Mouse (Mus musculus) heart, embryonic 13.5 days (tissue): Measurements from ENCODE around the gene Acbd4. TPM values are rescaled to one million over a fixed set of nuclear protein-coding genes. Genes with fewer than 3 reads are reported as not detected.

Experiments used
- ATAC-seq: fragments of 200-750 bp; cut with Nextera tagmentation; 2 replicates; pipeline ENCODE4 v1.8.0; 2017; ENCODE audit warnings: moderate TSS enrichment; ENCODE audit not compliant: insufficient number of reproducible peaks, low FRiP score, low TSS enrichment; ENCODE audit errors: extremely low read depth
- H3K27ac ChIP-seq: fragments of 300-500 bp; sonication (generic); replicated peaks from 2 replicates; pipeline ENCODE4 v1.5.1; 2015; ENCODE audit warnings: moderate library complexity, mild to moderate bottlenecking, inconsistent platforms
- H3K27me3 ChIP-seq: fragments of 300-500 bp; sonication (generic); replicated peaks from 2 replicates; pipeline ENCODE4 v1.6.1; 2015; ENCODE audit warnings: mild to moderate bottlenecking, inconsistent platforms
- H3K36me3 ChIP-seq: fragments of 300-500 bp; sonication (generic); 2 replicates; pipeline ENCODE4 v1.6.1; 2015; ENCODE audit warnings: mild to moderate bottlenecking, inconsistent platforms
- H3K4me1 ChIP-seq: fragments of 300-500 bp; sonication (generic); 2 replicates; pipeline ENCODE4 v1.6.1; 2015; ENCODE audit warnings: inconsistent platforms
- H3K4me2 ChIP-seq: fragments of 300-500 bp; sonication (generic); 2 replicates; pipeline ENCODE4 v1.6.1; 2015; ENCODE audit warnings: inconsistent platforms, mild to moderate bottlenecking, moderate library complexity
- H3K4me3 ChIP-seq: fragments of 300-500 bp; sonication (generic); 2 replicates; pipeline ENCODE4 v1.5.1; 2015; ENCODE audit warnings: moderate library complexity, mild to moderate bottlenecking, inconsistent platforms
- H3K9ac ChIP-seq: fragments of 300-500 bp; sonication (generic); 2 replicates; pipeline ENCODE4 v1.6.1; 2015; ENCODE audit warnings: inconsistent platforms, mild to moderate bottlenecking, moderate library complexity
- H3K9me3 ChIP-seq: fragments of 300-500 bp; sonication (generic); 2 replicates; pipeline ENCODE4 v1.6.1; 2016; ENCODE audit warnings: inconsistent platforms
- WGBS: fragments of 180-500 bp; shearing (Covaris S2); methylation state at CpG from one replicate; pipeline ENCODE4 v1.1.7; 2015; ENCODE audit warnings: mixed read lengths; 5-methylcytosine and 5-hydroxymethylcytosine counted together
- polyA plus RNA-seq: library from polyadenylated mRNA; unstranded; fragments of >200 nt; fragmentation: Nextera tagmentation; extraction: Ambion mirVana; gene quantifications from 2 replicates; pipeline ENCODE4 v1.2.1, GENCODE M21; 2015

Gene Acbd4
- polyA plus RNA-seq, 1 experiment from 2014 or later, result 12.0 TPM

DNA sequence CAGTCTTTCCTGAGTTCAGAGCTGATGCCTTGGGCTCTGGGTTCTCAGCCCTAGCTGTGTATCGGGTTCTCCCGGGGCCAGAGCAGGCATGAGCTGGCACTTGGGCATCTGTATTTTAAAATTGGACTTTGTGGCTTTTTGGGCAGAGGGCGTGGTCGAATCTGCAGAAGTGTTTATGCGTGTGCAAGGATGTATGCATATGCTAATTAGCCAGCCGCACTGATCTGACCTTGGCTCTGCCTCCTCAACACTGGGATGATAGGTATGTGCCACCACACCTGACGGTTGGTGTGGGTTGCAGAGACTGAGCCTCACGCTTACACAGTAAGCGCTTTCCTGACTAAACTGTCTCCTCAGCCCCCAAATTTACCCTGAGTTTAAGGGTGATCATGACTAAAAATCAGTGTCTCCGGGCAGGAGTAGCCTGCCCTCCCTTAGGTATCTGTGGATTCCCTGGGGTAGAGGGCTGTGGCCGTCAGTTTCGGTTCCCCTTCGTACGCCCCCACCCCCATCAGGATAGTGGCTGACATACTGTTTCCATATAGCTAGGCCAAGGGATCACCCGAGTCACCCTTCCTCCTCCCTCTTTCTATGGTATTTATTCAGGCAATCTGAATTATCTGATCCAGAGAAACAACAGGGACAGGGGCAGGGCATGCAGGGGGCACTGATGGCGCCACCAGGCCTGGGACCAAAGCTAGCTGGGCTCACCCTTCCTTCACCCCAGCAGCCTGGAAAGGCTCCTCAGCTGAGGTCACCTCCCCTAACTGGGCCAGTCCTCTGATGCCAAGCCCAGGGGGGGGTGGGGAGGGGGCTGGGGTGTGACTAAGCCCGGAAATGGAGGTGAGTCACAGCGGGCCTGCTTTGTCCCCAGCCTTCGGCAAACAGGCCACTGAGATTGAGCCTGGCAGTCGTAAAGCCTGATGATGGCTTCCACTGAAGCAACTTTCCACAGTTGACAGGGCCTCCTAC, 7.3 kb upstream of the Acbd4 start:
- peak overlapping the region; percentile 47; the same call in 1 of the 2 replicates for H3K9ac ChIP-seq
- ATAC-seq, result 0 out of 2 replicates have a peak, but pooled peaks have one; percentile 33
- no peaks in the 10 kb centered on the region for H3K9me3 ChIP-seq
- peaks cover 60% of the 10 kb centered on the region for H3K4me1 ChIP-seq
- peak overlapping the region; percentile 65 for H3K27ac ChIP-seq
- no peaks in the 10 kb centered on the region for H3K27me3 ChIP-seq
- 59% methylated on average over 20 of the region's 20 CpGs for WGBS
- no peak overlapping the region for H3K4me3 ChIP-seq
- H3K4me2 ChIP-seq, result no peak overlapping the region
- no peaks in the 10 kb centered on the region for H3K36me3 ChIP-seq

DNA sequence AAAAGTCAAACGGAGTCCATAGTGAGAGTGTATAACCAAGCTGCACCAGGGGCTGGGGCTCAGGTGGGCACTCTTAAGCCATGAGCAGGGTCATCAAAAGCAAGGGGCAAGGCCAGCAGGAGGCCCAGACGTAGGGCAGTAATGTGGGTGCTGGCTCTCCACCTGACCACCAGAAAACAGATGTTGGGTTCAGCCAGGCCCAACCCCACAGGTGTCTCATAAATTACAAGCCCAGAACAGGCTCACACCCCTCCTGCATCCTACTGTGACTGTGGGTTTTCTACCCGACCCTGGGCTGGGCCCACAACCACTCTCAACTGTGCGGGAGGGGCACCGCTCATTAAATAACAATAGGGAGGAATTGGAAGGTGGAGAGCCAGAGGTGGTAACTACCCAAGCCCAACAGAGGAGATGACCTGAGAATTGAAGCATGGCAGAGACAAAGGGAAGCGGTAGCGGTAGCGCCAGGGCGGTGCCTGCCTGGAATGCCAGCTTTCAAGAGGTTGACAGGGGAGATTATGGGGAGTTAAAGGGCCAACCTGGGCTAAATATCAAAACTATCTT, 6.3 kb upstream of the Acbd4 start:
- H3K4me3 ChIP-seq, result no peak overlapping the region
- 74% methylated on average over 9 of the region's 9 CpGs for WGBS
- H3K9ac ChIP-seq, result peak overlapping the region; percentile 47; the same call in 1 of the 2 replicates
- no peaks in the 10 kb centered on the region for H3K36me3 ChIP-seq
- H3K27ac ChIP-seq, result peak overlapping the region; percentile 65
- H3K4me2 ChIP-seq, result no peak overlapping the region
- peaks cover 5% of the 10 kb centered on the region; the same call in 1 of the 2 replicates for H3K27me3 ChIP-seq
- ATAC-seq, result no peak
- H3K4me1 ChIP-seq, result peaks cover 70% of the 10 kb centered on the region
- no peaks in the 10 kb centered on the region for H3K9me3 ChIP-seq

DNA sequence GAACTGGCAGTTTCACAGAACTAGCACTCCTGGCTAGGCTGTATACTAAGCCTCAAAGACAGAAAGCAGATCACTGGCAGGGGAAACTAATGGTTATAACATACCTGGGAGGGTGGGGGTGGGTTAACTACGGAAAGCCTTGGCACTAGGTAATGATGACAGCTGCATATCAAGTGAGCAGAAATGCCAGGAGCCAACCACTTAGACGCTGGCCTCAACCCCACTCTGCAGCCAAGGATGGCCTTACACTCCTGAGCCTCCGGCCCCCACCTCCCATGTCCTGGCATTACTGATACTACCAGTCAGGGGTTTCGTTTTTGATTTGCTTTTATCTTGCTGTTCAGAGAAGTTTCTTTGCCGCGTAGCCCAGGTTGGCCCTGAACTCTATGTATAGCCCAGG, 5.7 kb upstream of the Acbd4 start:
- no peak for ATAC-seq
- H3K4me1 ChIP-seq, result peaks cover 77% of the 10 kb centered on the region
- H3K27ac ChIP-seq, result 0 out of 2 replicates have a peak overlapping the region, but pooled peaks have one; percentile 96
- no peaks in the 10 kb centered on the region for H3K36me3 ChIP-seq
- WGBS, result 77% methylated on average over 6 of the region's 6 CpGs
- no peak overlapping the region for H3K9ac ChIP-seq
- peaks cover 10% of the 10 kb centered on the region; the same call in 1 of the 2 replicates for H3K27me3 ChIP-seq
- H3K9me3 ChIP-seq, result no peaks in the 10 kb centered on the region
- no peak overlapping the region for H3K4me3 ChIP-seq
- no peak overlapping the region for H3K4me2 ChIP-seq

DNA sequence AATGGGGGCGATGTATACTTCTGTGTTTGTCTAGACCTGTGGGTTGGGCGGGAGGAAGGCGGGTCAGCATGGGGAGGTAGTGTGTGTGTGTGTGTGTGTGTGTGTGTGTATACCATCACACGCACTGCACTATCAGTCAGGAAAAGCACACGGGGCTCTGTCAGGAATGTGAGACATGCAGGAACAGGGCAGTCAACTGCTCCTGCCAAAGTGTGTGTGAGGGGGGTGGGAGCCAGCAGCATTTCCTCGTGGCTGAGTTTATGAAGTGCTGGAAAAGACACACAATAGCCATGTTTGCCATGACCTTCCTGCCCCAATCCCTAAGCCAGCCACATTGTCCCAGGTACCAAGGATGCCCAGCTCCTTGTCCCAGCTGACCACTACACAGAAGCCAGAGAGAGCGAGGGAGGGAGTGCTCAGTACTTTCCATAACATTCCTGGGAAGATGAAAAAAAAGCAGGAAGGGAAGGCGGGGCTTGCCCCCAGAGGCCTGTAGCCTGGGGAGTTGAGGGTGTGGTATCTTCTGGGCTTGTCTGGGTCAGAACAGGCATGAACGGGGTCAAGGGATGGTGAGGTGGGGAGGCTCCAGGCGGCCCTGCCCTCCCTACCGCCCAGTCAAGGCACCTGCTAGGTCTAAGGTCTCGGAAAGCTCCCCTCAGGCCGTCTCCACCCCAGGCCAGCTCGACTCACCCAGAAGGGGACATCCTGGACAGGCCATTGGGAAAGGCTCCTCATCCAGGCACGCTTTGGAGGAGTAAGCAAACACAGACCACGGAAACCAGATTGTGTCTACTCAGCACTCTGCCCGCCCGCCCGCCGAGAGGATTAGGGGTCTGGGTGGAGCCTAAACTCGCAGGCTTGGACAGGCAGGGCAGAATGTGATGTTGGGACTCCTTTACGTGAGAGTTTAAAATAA, 4.2 kb upstream of the Acbd4 start:
- Histone ChIP-seq H3K36me3 (no peaks in the 10 kb centered on the region), H3K27ac (peak overlapping the region; percentile 96), H3K4me1 (peaks cover 88% of the 10 kb centered on the region), H3K9ac (peak overlapping the region; percentile 74), H3K4me3 (peak overlapping the region; percentile 36), H3K4me2 (peak overlapping the region; percentile 64), H3K27me3 (peaks cover 12% of the 10 kb centered on the region; the same call in 1 of the 2 replicates), H3K9me3 (no peaks in the 10 kb centered on the region)
- 9% methylated on average over 22 of the region's 22 CpGs for WGBS
- peak; percentile 19; the same call in 1 of the 2 replicates for ATAC-seq

DNA sequence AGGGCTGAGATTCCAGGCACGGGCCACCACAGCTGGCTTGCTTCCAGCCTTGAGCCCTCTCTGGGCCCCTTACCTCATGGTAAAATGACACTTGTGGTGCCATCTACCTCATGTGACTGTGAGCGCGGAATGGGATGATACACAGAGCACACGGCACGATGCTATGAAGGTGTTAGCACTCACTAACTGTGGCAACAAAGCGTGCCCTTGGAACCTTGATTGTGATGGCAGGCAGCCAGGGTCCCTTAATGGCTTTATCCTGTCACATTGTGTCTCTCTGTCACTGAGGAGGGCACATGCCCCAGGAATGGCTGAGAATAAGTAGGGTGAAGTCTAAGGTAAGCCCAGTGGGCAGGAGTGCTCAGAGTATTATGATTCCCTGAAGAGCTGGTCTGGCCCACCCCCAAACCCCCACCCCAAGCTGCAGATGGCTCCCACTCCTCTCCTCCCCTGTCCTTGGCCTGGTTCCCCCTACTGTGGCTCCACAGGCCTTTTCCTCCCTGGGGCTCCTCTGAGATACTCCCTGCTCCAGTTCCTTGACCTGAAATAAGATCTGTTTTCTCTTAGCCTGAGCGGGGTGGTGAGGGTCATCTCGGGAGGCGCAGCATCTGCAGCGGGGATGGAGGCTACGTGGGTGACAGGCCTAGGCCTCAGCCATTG, 2.8 kb upstream of the Acbd4 start:
- H3K4me3 ChIP-seq, result no peak overlapping the region
- no peak overlapping the region for H3K4me2 ChIP-seq
- peaks cover 93% of the 10 kb centered on the region for H3K4me1 ChIP-seq
- peak overlapping the region; percentile 64 for H3K9ac ChIP-seq
- no peaks in the 10 kb centered on the region for H3K9me3 ChIP-seq
- H3K36me3 ChIP-seq, result no peaks in the 10 kb centered on the region
- 51% methylated on average over 11 of the region's 11 CpGs for WGBS
- no peak for ATAC-seq
- H3K27ac ChIP-seq, result peak overlapping the region; percentile 96
- H3K27me3 ChIP-seq, result peaks cover 13% of the 10 kb centered on the region; the same call in 1 of the 2 replicates

DNA sequence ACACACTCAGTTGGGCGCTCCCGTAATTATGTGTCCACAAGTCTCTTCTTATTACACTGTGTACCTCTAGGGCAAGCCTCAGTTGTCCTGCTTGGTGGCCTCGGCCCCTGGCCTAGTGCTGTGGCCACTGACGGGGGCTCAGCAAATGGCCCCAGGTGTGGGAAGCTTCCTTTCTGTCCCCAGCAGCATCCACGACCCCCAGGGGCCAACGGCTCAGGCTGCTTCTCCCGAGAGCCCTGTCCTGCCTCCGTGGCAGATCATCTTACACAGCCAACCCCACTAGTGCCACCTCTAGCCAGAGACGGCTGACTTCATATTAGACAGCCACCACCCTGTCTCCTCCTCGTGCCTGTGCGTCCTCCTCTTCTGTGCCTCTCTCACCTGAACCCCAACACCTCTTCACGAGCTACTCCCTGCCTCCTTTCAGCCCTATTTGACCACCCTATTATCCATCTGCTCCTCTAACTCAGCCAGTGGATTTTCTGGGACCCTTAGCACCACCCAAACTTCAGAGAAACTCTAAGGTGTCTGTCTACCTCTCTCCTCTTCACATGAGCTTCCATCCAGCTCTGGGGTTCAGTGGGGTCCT, 2.0 kb upstream of the Acbd4 start:
- 55% methylated on average over 12 of the region's 12 CpGs for WGBS
- Histone ChIP-seq H3K9me3 (no peaks in the 10 kb centered on the region), H3K9ac (peak overlapping the region; percentile 64), H3K4me2 (no peak overlapping the region), H3K4me1 (peaks cover 89% of the 10 kb centered on the region), H3K27me3 (peaks cover 21% of the 10 kb centered on the region), H3K27ac (peak overlapping the region; percentile 96), H3K4me3 (no peak overlapping the region), H3K36me3 (no peaks in the 10 kb centered on the region)
- ATAC-seq, result no peak

DNA sequence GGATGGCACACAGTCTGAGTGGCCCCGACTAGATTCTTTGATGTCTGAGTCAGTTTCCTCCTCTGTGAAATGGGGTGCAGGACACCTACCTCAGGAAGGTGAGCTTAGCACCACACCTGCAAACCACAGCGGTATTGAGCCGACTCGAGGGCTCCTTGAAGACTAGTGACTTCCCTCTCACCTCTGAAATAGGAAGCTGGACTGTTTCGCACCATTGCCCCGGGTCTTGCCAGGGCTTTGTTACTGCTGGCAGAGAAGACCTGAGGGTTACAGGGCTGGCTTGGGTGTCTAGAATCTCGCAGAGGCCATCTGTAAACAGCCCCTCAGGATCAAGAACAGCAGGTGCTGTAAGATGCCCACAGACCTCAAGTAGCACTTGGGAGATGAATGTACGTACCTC, 1.1 kb upstream of the Acbd4 start:
- peak overlapping the region; percentile 65 for H3K4me3 ChIP-seq
- 72% methylated on average over 8 of the region's 8 CpGs for WGBS

DNA sequence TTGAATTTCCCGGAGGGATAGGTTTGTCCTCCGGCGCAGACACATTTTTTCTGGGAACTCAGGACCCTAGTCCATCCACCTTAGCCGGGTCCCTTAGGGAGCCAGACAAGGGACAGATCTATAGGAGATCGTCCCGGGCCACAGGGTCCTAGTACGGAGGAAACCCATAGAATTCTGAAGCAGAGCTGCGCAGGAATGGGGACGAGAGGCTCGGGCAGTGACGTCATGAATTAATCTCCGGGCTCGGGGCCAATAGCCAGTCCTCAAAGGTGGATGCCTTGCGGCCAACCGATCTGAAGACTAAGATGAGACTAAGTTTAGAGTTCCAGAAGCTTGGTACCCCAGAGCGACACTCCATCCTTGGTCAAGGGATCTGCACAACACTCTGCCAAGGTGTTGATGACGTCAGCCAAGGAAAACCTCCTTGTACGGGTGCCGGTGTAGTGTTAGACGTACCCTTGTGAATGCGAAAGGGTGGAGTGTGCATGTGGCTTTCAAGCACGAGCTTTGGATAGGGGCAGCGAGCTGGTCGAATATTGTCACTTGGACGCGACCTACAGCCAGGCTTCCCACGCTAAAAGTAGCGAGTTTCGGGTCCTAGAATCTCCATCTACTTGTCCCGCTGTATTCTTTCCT, 502 bp downstream of the Acbd4 start:
- Histone ChIP-seq H3K36me3 (peaks cover 3% of the 10 kb centered on the region; the same call in 1 of the 2 replicates), H3K4me3 (peak overlapping the region; percentile 65), H3K27ac (peak overlapping the region; percentile 41), H3K4me2 (peak overlapping the region; percentile 93), H3K4me1 (peaks cover 70% of the 10 kb centered on the region), H3K9me3 (no peaks in the 10 kb centered on the region), H3K9ac (peak overlapping the region; percentile 82), H3K27me3 (peaks cover 28% of the 10 kb centered on the region)
- 2% methylated on average over 30 of the region's 30 CpGs for WGBS
- no peak for ATAC-seq

More for the DNA sequence above, 1.1 kb upstream of the Acbd4 start:
- Histone ChIP-seq H3K4me1 (peaks cover 84% of the 10 kb centered on the region), H3K27ac (no peak overlapping the region), H3K9me3 (no peaks in the 10 kb centered on the region), H3K9ac (peak overlapping the region; percentile 2; the same call in 1 of the 2 replicates), H3K4me2 (peak overlapping the region; percentile 93), H3K36me3 (no peaks in the 10 kb centered on the region), H3K27me3 (peaks cover 28% of the 10 kb centered on the region)
- no peak for ATAC-seq

DNA sequence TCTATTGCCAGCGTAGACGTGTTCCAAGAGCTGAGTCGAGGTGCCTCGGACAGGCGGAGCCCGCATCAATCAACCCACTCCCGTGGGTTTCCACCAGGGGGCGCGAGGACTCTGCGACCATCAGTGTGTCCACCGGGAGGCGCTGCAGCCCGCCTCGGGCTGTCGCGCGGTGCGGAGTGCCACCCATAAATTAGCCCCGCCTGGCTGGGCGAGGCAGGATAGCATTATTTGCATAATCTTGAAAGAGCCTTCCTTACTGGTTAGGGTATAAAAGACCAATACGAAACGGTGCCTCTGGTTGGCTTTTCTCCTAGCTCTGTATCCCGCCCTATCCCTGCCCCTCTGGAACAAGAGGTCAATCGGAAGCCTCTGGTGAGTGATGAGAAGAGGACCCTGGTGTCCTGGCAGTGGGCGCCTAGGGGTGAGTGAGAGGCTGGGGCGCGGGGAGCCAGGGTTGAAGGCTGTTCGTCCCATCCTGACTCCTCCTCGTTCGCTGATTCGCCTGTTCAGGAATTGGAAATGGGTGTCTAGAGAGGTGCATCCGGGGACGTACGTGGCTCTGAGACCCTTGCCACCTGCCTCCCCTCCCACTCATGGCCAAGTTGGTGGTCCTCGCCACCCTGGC, 1.4 kb downstream of the Acbd4 start:
- H3K27ac ChIP-seq, result peak overlapping the region; percentile 41; the same call in 1 of the 2 replicates
- ATAC-seq, result peak; percentile 83
- H3K9ac ChIP-seq, result peak overlapping the region; percentile 82
- peaks cover 4% of the 10 kb centered on the region; the same call in 1 of the 2 replicates for H3K36me3 ChIP-seq
- H3K4me3 ChIP-seq, result peak overlapping the region; percentile 65
- no peaks in the 10 kb centered on the region for H3K9me3 ChIP-seq
- H3K27me3 ChIP-seq, result peaks cover 28% of the 10 kb centered on the region
- peaks cover 62% of the 10 kb centered on the region for H3K4me1 ChIP-seq
- under 1% methylated on average over 35 of the region's 35 CpGs for WGBS
- peak overlapping the region; percentile 93 for H3K4me2 ChIP-seq
